Mouse (Mus musculus) right cerebral cortex, postnatal 14 days (tissue): ENCODE data around the gene Mfsd12.

Source experiments
- DNase-seq: peaks from one replicate; pipeline ENCODE4 v3.0.0; 2022

Gene Mfsd12

DNA sequence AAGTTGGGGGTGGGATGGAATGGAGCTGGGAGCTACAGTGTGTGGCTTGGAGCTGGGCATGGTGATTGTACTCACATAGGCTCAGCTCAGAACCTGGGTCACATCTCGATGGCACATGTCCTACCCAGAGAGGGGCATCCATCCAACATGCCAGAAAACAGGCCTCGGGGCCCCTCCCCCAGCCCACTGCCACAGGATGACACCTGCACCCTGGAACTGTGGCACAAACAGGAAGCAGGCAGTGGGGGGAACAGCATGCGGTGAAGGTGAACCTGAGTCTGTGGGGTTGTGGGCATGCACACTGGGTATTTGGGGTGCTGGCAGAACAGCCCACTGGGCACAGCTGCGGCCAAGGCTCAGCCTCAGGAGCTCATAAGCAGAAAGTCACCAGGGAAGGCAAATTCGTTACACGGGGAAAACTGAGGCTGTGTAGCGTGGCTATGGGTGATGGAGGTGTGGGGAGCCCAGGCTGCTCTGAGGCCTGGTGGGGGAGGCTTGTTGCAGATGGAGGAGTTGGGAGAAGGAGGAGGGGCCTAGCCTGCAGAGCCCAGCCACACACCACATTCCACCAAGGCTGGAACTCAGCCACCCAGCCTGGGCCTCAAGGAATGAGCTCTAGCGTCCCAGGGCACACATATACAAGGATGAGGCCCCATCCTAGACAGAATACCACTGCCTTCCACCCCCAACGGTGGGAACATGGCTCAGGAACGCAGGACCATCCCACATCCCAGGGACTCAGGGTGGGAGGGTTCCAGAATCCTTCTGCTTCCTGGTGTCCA lies 27.9 kb upstream of the Mfsd12 start:
- no peak for DNase-seq

DNA sequence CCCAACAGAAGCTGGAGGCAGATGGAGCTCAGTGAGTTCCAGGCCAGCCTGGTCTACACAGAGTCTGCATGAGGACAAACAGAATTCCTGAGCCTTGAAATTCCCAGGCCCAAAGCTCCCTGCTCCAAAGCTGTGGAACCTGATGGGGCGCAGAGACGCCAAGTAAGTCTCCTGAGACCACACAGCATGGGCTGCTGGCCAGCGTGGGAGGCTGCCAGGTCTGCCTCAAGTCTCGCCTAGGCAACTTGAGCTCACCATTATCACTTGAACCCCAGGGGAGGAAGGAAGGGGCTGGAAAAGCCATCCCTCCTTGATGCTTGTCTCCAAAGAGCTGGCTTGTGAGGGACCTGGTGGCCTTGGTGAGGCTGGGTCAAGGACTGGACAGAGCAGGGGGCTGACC lies 27.3 kb upstream of the Mfsd12 start:
- no peak for DNase-seq

- DNase-seq: no peak
These were observed 25.0 kb upstream of the Mfsd12 start for GRCm38 (mm10) chr10:81332277-81332676.

GRCm38 (mm10) chr10:81334324-81334723 lies 23.0 kb upstream of the Mfsd12 start:
- DNase-seq: no peak

- no peak for DNase-seq
These were observed 21.6 kb upstream of the Mfsd12 start for GRCm38 (mm10) chr10:81335393-81336340.

DNA sequence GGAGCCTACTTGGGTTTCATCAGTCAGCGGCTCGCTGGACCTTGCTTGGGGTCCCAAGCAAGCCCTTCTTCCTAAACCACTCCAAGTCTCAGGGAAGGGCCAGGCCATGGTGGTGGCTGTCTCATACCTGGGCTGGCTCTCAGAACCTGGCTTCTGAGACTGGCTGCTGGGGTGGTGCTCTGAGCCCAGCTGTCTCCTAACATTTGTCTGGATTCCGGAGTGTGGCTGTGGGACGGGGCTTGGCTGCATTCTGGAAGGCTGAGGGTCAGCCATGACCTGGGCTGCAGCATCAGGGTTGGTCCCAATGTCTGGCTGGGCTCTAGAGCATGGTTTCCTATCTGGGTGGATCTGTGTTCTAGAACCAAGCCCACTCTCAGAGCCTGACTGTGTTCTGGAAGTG lies 20.7 kb upstream of the Mfsd12 start:
- DNase-seq: no peak

- no peak for DNase-seq
These were observed 16.5 kb upstream of the Mfsd12 start for GRCm38 (mm10) chr10:81340551-81341332.

GRCm38 (mm10) chr10:81341333-81341949 lies 15.8 kb upstream of the Mfsd12 start:
- peak; percentile 78 for DNase-seq

DNA sequence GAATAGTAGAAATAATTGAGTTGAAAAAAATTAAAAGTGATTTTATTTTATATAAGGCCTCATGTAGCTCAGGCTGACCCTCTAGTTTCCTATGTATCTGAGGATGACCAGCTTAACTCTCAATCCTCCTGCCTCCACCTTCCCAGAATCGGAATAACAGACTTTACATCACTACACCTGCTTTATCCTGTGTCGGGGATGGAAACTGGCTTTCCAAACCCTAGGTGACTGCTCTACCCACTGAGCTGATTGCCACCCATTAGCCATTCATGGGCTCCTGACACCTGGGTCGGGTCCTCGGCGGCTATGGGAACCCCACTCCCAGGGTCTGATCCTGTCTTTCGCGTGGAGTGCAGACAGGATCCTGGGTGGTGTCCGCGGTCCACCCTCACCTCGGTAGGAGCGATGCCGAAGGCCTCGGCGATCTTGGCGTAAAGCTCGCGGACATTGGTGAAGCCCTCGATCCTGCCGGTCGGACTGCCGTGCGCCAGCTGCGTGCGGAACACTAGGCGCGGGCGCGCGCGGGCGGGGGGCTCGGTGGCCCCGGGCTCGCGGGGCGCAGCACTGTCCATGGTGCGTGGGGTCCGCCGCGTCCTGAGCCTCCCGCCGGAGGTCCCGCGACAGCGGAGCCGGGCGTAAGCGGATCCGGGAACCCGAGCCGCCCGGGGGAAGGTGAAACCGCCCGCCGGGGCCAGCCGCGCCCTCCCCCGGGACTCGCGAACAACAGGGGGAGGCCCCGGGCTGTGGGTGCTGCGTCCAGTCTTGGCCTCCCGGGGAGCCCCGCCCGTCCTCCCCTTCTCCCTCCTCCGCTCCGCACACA lies 14.4 kb upstream of the Mfsd12 start, which contains the start of gene Gipc3:
Gipc3 (minus strand) TSS at position 581 of the 820 bp plus-strand sequence.
- DNase-seq: no peak

- DNase-seq: no peak
These were observed 12.7 kb upstream of the Mfsd12 start for GRCm38 (mm10) chr10:81344421-81345161.

DNA sequence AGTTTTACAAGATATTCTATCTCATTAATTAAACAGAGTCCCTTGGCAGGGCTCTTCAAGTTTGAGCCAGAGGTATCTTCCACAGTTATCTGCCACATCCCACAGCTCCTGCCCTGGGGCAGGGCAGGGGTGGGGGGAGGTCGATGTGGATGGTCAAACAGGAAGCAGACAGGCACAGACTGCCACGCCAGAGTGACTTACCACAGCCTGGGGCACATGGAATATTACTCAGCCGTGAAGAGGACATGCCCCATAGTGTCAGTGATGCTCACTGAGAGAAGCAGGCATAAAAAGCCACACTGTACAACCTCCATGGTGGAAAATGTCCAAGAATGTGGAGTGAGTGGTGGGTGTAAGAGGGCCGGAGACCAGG lies 12.1 kb upstream of the Mfsd12 start:
- DNase-seq: no peak

DNA sequence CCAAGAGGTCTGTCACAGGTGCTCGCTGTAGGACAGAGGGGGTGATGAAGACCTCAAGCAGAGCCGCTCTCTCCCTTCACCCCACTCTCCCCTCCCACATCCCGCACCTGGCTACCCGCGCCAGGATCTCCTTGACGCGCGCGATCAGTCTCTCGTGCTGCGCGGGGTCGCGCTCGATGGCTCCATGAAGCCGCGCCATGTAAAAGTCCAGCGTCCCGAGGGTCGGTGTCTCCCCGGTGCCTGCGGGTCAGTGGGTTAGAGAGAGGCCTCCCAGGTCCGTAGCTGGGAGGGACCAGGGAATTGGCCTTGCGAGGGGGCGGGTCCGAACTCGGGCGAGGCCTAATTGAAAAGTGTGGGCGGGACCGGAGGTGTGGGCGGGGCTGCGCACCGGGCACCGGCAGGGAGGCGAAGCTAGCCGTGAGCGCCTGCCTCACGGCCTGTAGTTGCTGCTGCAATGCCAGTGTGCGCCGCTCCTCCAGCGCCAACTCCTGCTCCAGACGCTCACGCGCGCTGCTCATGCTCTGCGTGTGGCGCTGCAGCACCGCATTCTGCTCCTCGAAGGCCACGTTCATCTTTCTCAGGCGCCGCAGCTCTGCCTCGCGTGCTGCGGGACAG lies 10.7 kb upstream of the Mfsd12 start:
- peak; percentile 75 for DNase-seq

GRCm38 (mm10) chr10:81349146-81349545 lies 8.1 kb upstream of the Mfsd12 start:
- no peak for DNase-seq

DNA sequence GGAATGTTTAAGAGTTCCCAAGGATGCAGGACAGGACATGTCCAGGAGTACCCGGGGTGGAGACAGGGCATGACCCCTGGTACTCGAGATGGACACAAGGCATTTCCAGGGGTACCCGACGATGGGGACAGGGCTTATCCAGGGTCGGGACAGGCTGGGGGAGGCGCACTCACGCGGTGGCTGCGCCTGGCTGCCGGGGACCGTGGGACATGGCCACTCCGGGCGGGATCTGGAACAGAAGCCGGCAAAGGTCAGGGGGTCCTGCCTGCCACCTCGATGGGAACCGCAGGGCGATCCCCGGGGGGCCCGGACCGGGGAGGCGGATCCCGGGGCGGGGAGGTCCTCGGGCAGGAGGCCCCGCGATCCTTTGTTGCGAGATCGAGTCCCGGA lies 7.3 kb upstream of the Mfsd12 start:
- no peak for DNase-seq

DNA sequence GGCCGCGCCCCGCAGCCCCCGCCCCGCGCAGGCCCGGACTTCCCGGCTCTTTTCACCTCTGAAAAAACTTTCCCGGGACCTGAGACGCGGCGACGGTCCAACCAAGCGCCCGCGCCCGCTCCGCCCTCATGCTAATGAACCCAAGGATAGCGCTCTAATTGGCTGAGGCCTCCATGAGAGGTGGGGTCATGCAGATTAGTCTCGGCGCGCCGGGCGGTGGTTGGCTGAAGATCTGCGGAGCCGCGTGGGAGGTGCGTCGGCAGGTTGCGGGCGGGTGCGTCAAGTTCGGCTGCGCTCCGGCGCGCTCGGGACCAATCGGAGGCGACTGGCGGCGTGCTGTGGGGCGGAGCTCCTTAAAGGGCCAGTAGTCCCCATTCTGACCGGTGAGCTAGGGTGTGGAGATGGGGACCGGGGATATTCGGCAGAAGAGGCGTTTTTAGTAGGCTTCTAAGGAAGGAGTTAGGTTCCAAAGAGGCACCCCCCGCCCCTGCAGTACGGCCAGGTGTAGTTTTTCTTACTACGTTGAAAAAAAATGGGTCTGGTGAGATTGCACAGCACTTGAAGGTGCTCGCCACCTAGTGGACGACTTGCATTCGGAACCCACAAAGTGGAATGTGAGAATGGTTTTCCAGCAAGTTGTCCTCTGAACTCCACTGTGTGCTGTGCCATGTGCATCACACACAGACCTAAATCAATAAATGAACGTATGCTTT lies 6.8 kb upstream of the Mfsd12 start, which contains the start of gene Hmg20b:
Hmg20b (minus strand) TSS at position 130 of the 713 bp plus-strand sequence.
- peak; percentile 100 for DNase-seq

GRCm38 (mm10) chr10:81351678-81352291 lies 5.5 kb upstream of the Mfsd12 start:
- no peak for DNase-seq

GRCm38 (mm10) chr10:81354738-81355477 lies 2.4 kb upstream of the Mfsd12 start:
- DNase-seq: no peak

DNA sequence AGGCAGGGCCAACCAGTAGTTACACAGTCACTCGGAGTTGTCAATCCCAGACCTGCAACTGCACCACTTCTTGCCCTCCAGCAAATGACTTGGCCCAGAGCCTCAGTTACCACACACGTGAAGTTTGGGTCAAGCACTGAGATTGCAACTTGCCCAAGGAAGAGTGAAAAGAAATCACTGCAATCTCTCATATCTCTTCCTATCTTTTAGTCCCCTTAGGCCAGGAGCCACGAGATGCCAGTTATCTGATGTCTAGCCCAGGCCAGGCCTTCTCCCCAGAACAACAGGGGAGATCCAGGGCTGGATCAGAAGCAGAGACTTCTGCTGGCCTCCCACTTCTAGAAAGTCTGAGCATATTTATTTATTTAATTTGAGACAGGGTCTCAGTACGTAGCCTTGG lies 1.8 kb upstream of the Mfsd12 start:
- DNase-seq: no peak
